Mouse (Mus musculus): ENCODE measurements at regions not wholly inside any gene's neighbourhood (a gene's known extent, or its start where the extent isn't known, plus 50 kb on each side); places are given as distances from the start of the nearest gene placed in this dataset.

DNA sequence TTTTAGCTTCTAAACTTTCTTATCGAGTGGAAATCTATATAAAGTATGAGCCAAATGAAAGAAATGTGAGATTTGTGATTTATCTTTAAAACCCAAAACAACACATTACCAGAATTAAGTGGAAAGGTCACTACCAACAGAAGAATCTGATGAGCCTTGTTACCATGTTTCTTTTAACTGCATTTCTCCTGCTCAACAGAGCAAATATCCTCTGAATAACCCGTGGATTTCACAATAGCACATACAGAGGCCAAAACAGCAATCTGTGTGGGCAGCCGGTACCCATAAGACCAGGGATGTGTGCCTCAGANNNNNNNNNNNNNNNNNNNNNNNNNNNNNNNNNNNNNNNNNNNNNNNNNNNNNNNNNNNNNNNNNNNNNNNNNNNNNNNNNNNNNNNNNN lies 85.3 kb downstream of the 4930444P10Rik start:
- DNase-seq: no peak

DNA sequence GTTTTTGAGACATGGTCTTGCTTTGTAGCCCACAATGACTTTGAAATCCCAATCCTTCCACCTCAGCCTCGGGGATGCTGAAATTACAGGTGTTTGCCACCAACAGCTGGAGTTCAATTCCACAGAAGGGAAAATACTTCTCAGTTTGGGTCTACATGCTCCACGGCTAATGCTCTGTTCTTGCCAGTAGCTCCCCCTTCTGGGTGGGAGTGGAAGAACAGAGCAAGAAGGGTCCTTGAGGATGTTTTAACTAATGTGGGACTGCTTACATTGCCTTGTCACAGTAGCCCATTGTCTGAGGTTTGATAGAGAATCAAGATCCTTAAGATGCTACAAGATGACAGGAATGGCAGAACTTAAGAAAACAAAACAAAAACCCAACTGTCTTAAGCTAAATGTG lies 86.2 kb downstream of the 4930444P10Rik start:
- DNase-seq: peak in 1 of 2 experiments; percentile 5

GRCm38 (mm10) chr1:15997135-15997534 lies 96.0 kb downstream of the 4930444P10Rik start:
- DNase-seq: no peak

DNA sequence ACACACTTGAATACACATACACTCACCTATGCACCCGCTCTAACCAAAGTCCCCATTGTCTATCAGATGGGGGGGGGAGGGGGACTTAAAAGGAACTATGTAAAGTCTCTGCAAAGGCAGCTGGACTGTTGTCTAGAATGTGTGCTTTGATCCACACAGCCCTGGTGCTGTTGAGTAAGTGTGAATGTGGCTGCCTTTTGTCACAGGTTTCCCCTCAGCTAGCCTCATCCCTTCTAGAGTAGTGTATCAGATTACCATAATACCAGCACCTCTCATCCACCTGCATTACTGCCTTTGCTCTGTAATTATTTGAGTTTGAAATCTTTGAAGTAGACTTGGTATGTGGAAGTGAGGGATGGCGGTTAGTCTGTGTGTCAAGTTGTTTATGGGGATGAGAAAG lies 96.8 kb downstream of the 4930444P10Rik start:
- DNase-seq: no peak

DNA sequence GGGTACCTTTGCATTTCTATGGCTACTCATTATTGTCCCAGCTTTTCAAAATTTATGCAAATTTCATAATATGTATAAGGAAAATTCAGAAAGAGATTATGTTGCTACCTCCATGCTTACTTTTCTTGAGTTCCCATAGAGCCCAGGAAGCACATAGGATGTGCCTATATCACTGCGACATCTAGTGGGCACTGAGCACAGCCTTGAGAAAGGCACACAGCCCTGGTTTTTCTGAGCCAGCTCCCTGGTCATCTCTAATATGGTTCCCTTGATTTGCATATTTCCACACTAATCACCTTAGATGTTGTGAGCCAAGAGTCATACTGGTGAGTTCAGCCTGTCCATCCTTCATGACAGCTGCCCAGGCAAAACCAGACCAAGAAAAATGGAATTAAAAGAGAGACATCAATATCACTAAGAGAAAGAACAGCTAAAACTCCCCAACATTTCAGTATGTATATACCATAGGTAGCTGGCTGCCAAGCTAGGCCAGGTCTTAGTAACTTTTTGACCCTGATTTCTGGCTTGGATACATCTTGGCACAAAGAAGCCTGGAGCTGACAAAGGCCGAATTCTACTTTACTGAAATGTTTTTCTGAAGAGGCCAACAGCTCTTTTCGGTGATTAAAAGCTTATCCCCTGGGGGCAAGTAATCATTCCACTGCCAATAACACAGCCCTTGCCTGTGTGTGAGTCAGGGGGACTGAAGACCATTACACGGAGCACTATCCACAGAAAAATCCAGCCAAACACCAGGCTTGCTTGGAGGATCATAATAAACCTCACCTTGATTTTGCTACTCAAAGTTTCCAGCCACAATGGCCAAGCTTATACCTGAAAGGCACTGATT lies 99.3 kb downstream of the 4930444P10Rik start:
- peak; percentile 24 to 41 for DNase-seq

DNA sequence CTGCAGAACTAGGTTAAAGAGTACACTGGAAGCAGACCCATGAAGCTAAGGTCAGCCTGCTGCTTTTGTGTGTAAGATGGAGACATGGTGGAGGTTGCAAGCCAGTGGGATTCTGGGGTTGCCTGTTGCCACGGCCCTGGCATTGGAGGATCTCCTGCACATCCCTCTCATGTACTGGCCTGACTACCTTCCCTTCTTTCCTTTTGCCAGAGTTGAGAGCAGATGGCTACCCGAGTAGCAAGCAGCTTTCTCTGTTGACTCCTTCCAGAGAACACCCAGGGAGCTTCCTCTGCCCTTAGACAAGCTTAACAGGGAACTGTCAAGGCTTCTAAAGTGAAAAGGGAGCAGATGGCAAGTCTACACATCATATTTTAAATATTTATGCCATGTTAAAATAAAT lies 102.1 kb downstream of the 4930444P10Rik start:
- DNase-seq: no peak

DNA sequence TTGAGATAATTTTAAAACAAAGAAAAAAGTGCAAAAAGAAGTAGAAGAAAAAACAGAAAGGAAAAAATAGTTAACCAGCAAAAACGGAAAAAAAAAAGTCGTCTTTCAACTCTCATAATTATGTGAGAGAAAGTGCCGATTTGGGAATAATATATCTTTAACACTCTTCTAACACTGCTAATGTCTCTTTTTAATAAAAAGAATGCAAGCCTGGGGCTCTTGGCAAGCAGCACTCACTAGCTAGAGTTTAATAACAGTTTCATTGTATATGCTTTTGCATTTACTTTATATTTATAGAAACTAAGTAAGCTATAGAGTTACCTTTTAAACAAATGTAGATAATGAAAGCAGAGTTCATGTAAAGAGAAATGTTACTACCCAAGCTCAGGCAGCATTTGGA lies 107.5 kb downstream of the 4930444P10Rik start:
- no peak for DNase-seq

DNA sequence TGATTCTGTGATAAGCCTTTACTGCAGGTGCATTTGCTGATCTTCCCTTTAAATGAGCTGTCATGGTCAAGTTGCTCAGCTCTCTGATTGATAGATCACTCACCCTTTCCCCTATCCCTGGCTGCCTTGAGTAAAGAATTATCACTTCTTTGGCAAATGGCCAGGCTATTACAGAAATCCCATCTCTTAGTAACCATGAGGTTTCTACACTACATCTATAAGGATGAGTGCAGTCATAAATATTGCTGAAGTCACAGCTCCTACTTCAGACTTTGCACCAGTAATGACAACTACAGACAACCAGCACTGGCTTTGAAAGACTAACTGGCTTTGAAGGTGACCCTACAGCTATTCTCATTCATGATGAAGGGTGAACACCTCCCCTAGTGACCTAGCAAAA lies 113.8 kb downstream of the 4930444P10Rik start:
- no peak for DNase-seq

- DNase-seq: no peak
These were observed 133.5 kb downstream of the 4930444P10Rik start for GRCm38 (mm10) chr1:15959578-15959977.

- DNase-seq: no peak
These were observed 134.5 kb downstream of the 4930444P10Rik start for GRCm38 (mm10) chr1:15958661-15959060.

GRCm38 (mm10) chr1:15943662-15944061 lies 149.5 kb downstream of the 4930444P10Rik start:
- DNase-seq: no peak

DNA sequence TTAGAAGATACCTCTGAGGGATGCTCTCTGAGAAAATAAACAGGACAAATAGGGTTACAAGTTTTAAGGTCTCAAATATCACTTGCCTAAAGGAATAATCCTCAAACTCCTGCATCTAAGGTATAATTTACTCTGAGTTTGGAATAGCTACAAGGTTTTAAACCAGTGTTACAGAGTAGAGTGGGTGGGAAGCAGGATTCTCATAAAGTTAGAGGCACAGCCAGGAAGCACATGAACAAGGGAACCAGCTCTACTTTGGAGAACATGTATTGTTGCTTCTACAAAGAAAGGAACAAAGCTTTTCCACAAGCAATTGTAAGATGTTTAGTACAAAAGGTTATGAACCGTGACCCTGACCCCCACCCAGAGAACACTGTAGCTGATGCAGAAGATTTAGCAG lies 150.1 kb downstream of the 4930444P10Rik start:
- no peak for DNase-seq

Measured in adrenal gland, postnatal 36 days (tissue).